Mouse (Mus musculus) hindbrain, embryonic 13.5 days (tissue): Measurements from ENCODE around the gene Dot1l. TPM values are rescaled to one million over a fixed set of nuclear protein-coding genes. Genes with fewer than 3 reads are reported as not detected.

Experiments used
- ATAC-seq: fragments of 200-750 bp; cut with Nextera tagmentation; 2 replicates; pipeline ENCODE4 v1.8.0; 2017; ENCODE audit warnings: moderate TSS enrichment; ENCODE audit not compliant: low FRiP score
- H3K27ac ChIP-seq: fragments of 300-500 bp; sonication (generic); 2 replicates; pipeline ENCODE4 v1.5.1; 2015; ENCODE audit warnings: inconsistent platforms, mild to moderate bottlenecking, moderate library complexity
- H3K27me3 ChIP-seq: fragments of 300-500 bp; sonication (generic); 2 replicates; pipeline ENCODE4 v1.6.1; 2015; ENCODE audit warnings: mild to moderate bottlenecking, inconsistent platforms
- H3K36me3 ChIP-seq: fragments of 300-500 bp; sonication (generic); 2 replicates; pipeline ENCODE4 v1.6.1; 2015; ENCODE audit warnings: mild to moderate bottlenecking, inconsistent platforms
- H3K4me1 ChIP-seq: fragments of 300-500 bp; sonication (generic); replicated peaks from 2 replicates; pipeline ENCODE4 v1.6.1; 2015; ENCODE audit warnings: inconsistent platforms
- H3K4me2 ChIP-seq: fragments of 300-500 bp; sonication (generic); 2 replicates; pipeline ENCODE4 v1.6.1; 2015; ENCODE audit warnings: inconsistent platforms, mild to moderate bottlenecking, moderate library complexity
- H3K4me3 ChIP-seq: fragments of 300-500 bp; sonication (generic); 2 replicates; pipeline ENCODE4 v1.5.1; 2015; ENCODE audit warnings: mild to moderate bottlenecking, inconsistent platforms
- H3K9ac ChIP-seq: fragments of 300-500 bp; sonication (generic); 2 replicates; pipeline ENCODE4 v1.6.1; 2015; ENCODE audit warnings: mild to moderate bottlenecking, inconsistent platforms
- H3K9me3 ChIP-seq: fragments of 300-500 bp; sonication (generic); 2 replicates; pipeline ENCODE4 v1.6.1; 2016; ENCODE audit warnings: inconsistent platforms
- WGBS: fragments of 180-500 bp; shearing (Covaris S2); methylation state at CpG from one replicate; pipeline ENCODE4 v1.1.7; 2015; 5-methylcytosine and 5-hydroxymethylcytosine counted together
- polyA plus RNA-seq: library from polyadenylated mRNA; unstranded; fragments of >200 nt; fragmentation: Nextera tagmentation; extraction: Ambion mirVana; gene quantifications from 2 replicates; pipeline ENCODE4 v1.2.1, GENCODE M21; 2015

Dot1l gene
- polyA plus RNA-seq, 1 experiment from 2014 or later, result 19.4 TPM

DNA sequence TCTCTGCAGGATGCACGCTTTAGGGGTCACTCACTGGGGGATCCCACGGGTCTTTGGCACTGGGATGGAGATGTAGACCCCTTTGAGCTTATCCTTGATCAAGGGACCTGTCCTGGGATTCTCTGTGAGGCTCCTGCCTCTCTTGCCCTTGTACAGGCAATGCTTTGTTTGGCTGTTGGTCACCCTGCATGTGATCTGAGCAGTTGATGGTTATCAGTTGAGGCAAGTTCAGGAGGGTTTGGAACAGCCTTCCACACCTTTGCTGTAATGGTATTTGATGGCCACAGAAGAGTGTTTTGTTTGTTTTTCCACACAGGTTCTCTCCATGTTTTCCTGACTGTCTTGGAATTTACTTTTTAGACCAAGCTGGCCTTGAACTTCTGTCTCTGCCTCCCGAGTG is 6.8 kb downstream of the Dot1l start:
- no peaks in the 10 kb centered on the region for H3K27me3 ChIP-seq
- no peak for ATAC-seq
- no peaks in the 10 kb centered on the region for H3K9me3 ChIP-seq
- no peak overlapping the region for H3K4me3 ChIP-seq
- WGBS, result 68% methylated on average over 3 of the region's 3 CpGs
- H3K27ac ChIP-seq, result no peak overlapping the region
- peaks cover 57% of the 10 kb centered on the region for H3K4me1 ChIP-seq
- H3K9ac ChIP-seq, result no peak overlapping the region
- no peak overlapping the region for H3K4me2 ChIP-seq
- peaks cover 20% of the 10 kb centered on the region for H3K36me3 ChIP-seq

GRCm38 (mm10) chr10:80763502-80763901 is 8.5 kb downstream of the Dot1l start:
- ATAC-seq, result no peak
- 95% methylated on average over 2 of the region's 2 CpGs for WGBS
- no peaks in the 10 kb centered on the region for H3K27me3 ChIP-seq

DNA sequence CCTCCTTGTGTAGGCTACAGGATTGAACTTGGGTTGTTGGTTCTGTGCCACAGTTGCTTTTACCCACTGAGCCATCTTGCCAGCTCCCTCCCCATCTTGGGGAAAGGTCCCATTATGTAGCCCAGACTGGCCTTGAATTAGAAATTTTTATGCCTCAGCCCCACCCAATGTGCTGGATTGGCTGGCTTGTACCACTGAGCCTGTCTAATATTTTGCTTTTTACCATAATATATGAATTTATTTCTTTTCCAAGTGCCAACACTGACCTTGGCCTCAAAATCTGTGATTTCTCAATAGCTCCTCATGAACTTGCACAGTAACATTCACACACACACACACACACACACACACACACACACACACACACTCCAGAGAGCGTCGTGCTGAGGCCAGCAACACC is 10.7 kb downstream of the Dot1l start:
- 90% methylated on average over 2 of the region's 2 CpGs for WGBS
- Histone ChIP-seq H3K4me3 (no peak overlapping the region), H3K9ac (no peak overlapping the region), H3K4me1 (peaks cover 18% of the 10 kb centered on the region), H3K27ac (no peak overlapping the region), H3K27me3 (no peaks in the 10 kb centered on the region), H3K4me2 (no peak overlapping the region), H3K9me3 (no peaks in the 10 kb centered on the region), H3K36me3 (peaks cover 55% of the 10 kb centered on the region)
- no peak for ATAC-seq

More at GRCm38 (mm10) chr10:80763502-80763901, 8.5 kb downstream of the Dot1l start:
- peaks cover 40% of the 10 kb centered on the region for H3K4me1 ChIP-seq
- no peak overlapping the region for H3K4me3 ChIP-seq
- H3K36me3 ChIP-seq, result peaks cover 35% of the 10 kb centered on the region
- H3K27ac ChIP-seq, result no peak overlapping the region
- no peak overlapping the region for H3K4me2 ChIP-seq
- no peaks in the 10 kb centered on the region for H3K9me3 ChIP-seq
- no peak overlapping the region for H3K9ac ChIP-seq

GRCm38 (mm10) chr10:80766161-80766815 is 11.3 kb downstream of the Dot1l start:
- Histone ChIP-seq H3K27ac (no peak overlapping the region), H3K36me3 (peaks cover 60% of the 10 kb centered on the region), H3K4me2 (no peak overlapping the region), H3K9me3 (no peaks in the 10 kb centered on the region), H3K4me3 (no peak overlapping the region), H3K9ac (no peak overlapping the region), H3K27me3 (no peaks in the 10 kb centered on the region), H3K4me1 (peaks cover 12% of the 10 kb centered on the region)
- WGBS, result 82% methylated on average over 10 of the region's 10 CpGs
- ATAC-seq, result no peak

GRCm38 (mm10) chr10:80768365-80768764 is 13.4 kb downstream of the Dot1l start:
- Histone ChIP-seq H3K36me3 (peaks cover 81% of the 10 kb centered on the region), H3K27me3 (no peaks in the 10 kb centered on the region), H3K4me1 (peaks cover 1% of the 10 kb centered on the region; the same call in 1 of the 2 replicates), H3K9ac (no peak overlapping the region), H3K9me3 (no peaks in the 10 kb centered on the region), H3K4me3 (no peak overlapping the region), H3K27ac (no peak overlapping the region), H3K4me2 (no peak overlapping the region)
- WGBS, result 87% methylated on average over 6 of the region's 6 CpGs
- ATAC-seq, result no peak

DNA sequence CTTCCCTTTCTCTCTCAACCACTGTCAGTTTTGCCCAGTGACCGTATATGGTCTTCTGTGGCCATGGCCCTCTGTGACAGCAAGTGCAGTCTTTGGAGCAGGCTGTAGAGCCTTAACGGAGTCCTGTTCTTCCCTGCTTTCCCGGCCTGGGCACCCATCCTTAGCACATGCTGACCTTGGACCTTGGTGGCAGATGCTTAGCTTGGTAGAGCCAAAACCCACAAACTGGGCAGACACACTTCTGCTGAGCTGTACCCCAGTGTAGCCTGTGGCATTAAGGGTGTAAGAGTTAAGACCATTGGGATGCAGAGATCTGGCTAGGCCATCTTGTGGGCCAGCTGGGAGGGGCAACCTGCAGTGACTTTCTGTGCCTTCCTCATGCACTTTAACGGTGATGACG is 18.8 kb downstream of the Dot1l start:
- no peak overlapping the region for H3K9ac ChIP-seq
- no peaks in the 10 kb centered on the region for H3K4me1 ChIP-seq
- peaks cover 98% of the 10 kb centered on the region for H3K36me3 ChIP-seq
- 87% methylated on average over 5 of the region's 5 CpGs for WGBS
- H3K27ac ChIP-seq, result no peak overlapping the region
- no peak overlapping the region for H3K4me2 ChIP-seq
- H3K27me3 ChIP-seq, result no peaks in the 10 kb centered on the region
- no peaks in the 10 kb centered on the region for H3K9me3 ChIP-seq
- H3K4me3 ChIP-seq, result no peak overlapping the region
- ATAC-seq, result no peak

GRCm38 (mm10) chr10:80774549-80774948 is 19.5 kb downstream of the Dot1l start:
- Histone ChIP-seq H3K9me3 (no peaks in the 10 kb centered on the region), H3K27ac (no peak overlapping the region), H3K9ac (peak overlapping the region; percentile 29; the same call in 1 of the 2 replicates), H3K4me1 (no peaks in the 10 kb centered on the region), H3K4me3 (no peak overlapping the region), H3K36me3 (peaks cover 100% of the 10 kb centered on the region), H3K4me2 (no peak overlapping the region), H3K27me3 (no peaks in the 10 kb centered on the region)
- 68% methylated on average over 2 of the region's 2 CpGs for WGBS
- ATAC-seq, result peak; percentile 65; the same call in 1 of the 2 replicates

DNA sequence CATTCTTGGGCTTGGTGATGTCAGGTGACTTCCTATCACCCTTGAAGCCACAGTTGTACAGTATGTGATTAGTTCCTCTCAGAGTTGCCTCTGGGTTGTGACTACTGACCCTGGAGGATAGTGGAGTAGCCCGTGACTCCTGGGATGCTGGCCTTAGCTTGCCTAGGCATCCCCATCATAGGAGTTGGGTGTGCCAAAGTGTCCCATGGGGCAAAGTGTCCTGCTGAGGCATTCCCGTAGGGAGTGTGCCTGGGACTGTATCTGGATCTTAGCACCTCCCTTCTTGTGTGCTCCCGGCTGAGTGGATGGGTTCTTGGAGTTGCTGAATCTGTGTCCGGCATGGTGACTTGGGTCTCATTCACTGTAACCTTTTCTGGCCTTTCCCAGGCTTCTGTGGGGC is 20.0 kb downstream of the Dot1l start:
- no peak for ATAC-seq
- H3K36me3 ChIP-seq, result peaks cover 100% of the 10 kb centered on the region
- WGBS, result 92% methylated on average over 4 of the region's 4 CpGs

GRCm38 (mm10) chr10:80775731-80776130 is 20.7 kb downstream of the Dot1l start:
- Histone ChIP-seq H3K4me3 (no peak overlapping the region), H3K36me3 (peaks cover 100% of the 10 kb centered on the region), H3K9me3 (no peaks in the 10 kb centered on the region), H3K4me2 (no peak overlapping the region), H3K4me1 (no peaks in the 10 kb centered on the region), H3K27me3 (no peaks in the 10 kb centered on the region), H3K27ac (no peak overlapping the region), H3K9ac (no peak overlapping the region)
- ATAC-seq, result no peak
- WGBS, result 94% methylated on average over 4 of the region's 4 CpGs

More for the DNA sequence above, 20.0 kb downstream of the Dot1l start:
- Histone ChIP-seq H3K27ac (no peak overlapping the region), H3K4me3 (no peak overlapping the region), H3K27me3 (no peaks in the 10 kb centered on the region), H3K9me3 (no peaks in the 10 kb centered on the region), H3K9ac (no peak overlapping the region), H3K4me1 (no peaks in the 10 kb centered on the region), H3K4me2 (no peak overlapping the region)

DNA sequence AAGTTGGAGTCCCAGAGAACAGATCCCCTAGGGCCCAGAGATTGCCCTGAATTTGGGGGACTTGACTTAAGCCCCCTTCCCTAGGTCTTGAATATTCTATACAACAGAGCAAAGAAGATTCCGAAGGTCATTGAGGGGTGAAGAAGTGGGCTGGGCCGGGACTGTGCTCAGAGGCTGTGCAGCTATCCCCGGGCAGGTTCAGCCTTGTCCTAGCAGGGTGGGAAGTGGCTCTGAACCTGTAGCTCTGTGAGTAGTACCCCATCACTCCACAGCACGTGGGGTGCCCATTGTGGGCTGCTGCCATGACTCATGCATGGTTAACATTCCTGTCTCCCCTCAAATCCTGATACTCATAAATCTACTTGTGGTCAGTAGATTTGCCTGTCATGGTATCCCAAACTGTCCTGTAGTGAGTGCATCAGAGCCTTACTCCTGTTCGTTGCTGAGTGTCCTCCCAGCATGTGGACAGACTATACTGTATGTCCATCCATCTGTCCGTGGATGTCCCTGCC is 21.4 kb downstream of the Dot1l start:
- no peaks in the 10 kb centered on the region for H3K9me3 ChIP-seq
- WGBS, result 89% methylated on average over 6 of the region's 6 CpGs
- H3K36me3 ChIP-seq, result peaks cover 100% of the 10 kb centered on the region
- H3K27ac ChIP-seq, result no peak overlapping the region
- H3K9ac ChIP-seq, result no peak overlapping the region
- H3K4me2 ChIP-seq, result no peak overlapping the region
- H3K4me1 ChIP-seq, result no peaks in the 10 kb centered on the region
- no peaks in the 10 kb centered on the region for H3K27me3 ChIP-seq
- H3K4me3 ChIP-seq, result no peak overlapping the region
- no peak for ATAC-seq

DNA sequence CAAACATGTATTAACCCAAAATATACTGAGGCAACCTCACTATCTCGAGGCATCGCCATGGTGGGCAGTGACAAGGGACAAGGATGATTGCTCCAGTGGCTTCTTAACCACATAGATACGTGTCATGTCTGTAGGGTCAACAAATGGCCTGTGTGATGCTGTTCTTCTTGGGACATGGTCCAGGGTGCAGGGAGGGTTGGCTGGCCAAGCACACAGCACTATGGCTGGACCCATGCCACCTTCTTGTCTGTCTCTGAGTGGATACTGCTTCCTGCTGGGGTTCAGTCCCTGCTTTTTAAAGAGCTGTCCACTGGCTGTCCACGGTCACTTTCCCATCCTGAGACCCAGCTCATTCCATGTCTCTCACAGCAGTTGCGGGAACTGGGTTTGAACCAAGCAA is 22.1 kb downstream of the Dot1l start:
- WGBS, result 96% methylated on average over 5 of the region's 5 CpGs
- no peaks in the 10 kb centered on the region for H3K27me3 ChIP-seq
- peaks cover 100% of the 10 kb centered on the region for H3K36me3 ChIP-seq

DNA sequence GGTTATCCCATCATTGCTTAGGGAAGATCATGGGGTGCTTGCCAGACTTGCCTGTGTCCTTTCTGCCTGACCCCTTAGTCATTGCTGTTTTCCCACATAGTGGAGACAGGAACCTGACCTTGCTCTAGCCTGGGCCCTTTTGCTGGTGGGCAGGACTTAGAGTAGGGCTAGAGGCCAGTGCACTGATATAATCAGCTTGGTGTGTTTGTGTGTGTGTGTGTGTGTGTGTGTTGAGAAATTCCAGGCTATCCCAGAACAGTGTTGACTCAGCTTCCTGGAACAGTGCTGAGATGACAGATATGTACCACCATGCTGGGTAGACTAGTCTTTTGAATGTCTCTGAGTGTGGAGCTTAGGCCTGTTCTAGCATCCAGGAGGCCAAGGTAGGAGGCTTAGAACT is 24.6 kb downstream of the Dot1l start:
- Histone ChIP-seq H3K4me3 (no peak overlapping the region), H3K4me1 (no peaks in the 10 kb centered on the region), H3K4me2 (no peak overlapping the region), H3K27ac (no peak overlapping the region), H3K9me3 (no peaks in the 10 kb centered on the region), H3K9ac (no peak overlapping the region), H3K36me3 (peaks cover 100% of the 10 kb centered on the region), H3K27me3 (no peaks in the 10 kb centered on the region)
- no peak for ATAC-seq

More for the DNA sequence above, 22.1 kb downstream of the Dot1l start:
- no peak overlapping the region for H3K4me2 ChIP-seq
- no peak for ATAC-seq
- no peak overlapping the region for H3K27ac ChIP-seq
- H3K9me3 ChIP-seq, result no peaks in the 10 kb centered on the region
- H3K4me3 ChIP-seq, result no peak overlapping the region
- no peaks in the 10 kb centered on the region for H3K4me1 ChIP-seq
- H3K9ac ChIP-seq, result no peak overlapping the region

- H3K4me3 ChIP-seq, result no peak overlapping the region
- no peaks in the 10 kb centered on the region for H3K4me1 ChIP-seq
- H3K27ac ChIP-seq, result no peak overlapping the region
- no peaks in the 10 kb centered on the region for H3K27me3 ChIP-seq
- no peak overlapping the region for H3K4me2 ChIP-seq
- no peaks in the 10 kb centered on the region for H3K9me3 ChIP-seq
- H3K9ac ChIP-seq, result no peak overlapping the region
- WGBS, result 100% methylated on average over 2 of the region's 2 CpGs
- ATAC-seq, result no peak
- peaks cover 100% of the 10 kb centered on the region for H3K36me3 ChIP-seq
Observed at GRCm38 (mm10) chr10:80784302-80784701, 29.3 kb downstream of the Dot1l start.
